Mouse (Mus musculus): ENCODE data around the gene Arnt. TPM values are rescaled to one million over a fixed set of nuclear protein-coding genes. Genes with fewer than 3 reads are reported as not detected.
"Not testable (repeated sequence)": the region's sequence is repeated elsewhere in the genome, so short reads cannot be mapped to it uniquely, and the experiment has no call there.

Arnt gene
- polyA plus RNA-seq (2017; shearing (Covaris generic)) = 10 to 100 TPM; 24.2 to 29.9 TPM

DNA sequence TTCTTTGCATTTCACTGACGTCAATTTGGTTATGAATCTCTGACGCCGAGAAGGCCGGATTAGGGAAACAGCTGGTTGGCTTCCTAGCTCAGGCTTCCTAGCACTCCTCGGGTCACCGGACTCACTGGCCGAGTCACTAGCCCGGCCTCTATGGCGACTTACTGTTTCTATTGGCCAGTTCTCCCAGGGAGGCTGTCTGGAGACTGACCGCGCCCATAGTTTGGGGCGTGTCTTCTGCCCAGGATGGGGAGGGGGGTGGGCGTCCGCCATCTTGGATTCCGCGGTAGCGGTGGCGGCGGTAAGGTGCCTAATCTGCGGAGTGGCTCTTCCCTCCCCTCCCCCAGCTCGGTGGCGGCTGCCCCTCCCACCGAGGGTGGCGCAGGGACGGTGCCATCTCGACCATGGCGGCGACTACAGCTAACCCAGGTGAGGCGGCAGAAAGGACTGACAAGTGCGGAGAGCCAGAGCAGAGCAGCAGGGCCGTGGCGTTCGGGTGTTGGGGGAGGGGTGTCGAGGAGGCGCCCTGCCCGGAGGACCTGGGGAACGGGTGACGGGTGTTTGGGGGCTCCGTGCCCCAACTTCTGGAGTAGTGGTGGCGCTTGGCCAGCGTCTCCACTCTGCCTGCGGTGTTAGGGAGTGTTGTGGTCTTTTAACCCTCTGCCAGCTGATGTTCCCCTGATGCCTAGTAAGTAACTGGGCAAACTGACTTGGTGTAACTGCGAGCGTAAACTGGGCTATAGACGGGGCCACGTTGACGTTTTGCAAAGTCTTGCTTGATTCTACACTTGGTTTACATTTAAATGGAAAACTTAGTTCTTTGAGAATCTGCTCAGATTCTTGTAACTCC, at the start of gene Arnt:
Arnt (plus strand) TSS at position 253 of the 847 bp plus-strand sequence.
- ATAC-seq = peak; percentile 95

GRCm38 (mm10) chr3:95385401-95386075, 48.6 kb upstream of the Arnt start:
- ATAC-seq = peak; percentile 82

DNA sequence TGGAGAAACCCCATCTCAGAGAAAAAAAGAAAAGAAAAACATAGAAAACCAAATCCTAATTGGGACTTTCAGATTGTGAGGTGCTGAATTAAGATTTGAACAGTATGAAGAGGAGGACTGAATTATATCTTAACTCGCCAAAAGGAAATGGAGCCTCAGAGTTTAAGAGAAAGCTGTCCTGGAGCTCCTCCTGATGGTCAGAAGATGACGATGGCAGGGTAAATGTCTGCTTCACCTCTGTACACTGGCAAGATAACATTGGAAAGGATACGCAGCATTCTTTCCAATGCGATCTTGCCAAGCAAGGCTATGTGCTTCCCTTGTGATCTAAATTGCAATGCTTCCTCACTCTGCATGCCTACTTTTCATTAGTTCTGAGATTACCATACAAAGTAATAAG, 39.8 kb upstream of the Arnt start:
- no peak for ATAC-seq

- ATAC-seq = no peak
Measured at GRCm38 (mm10) chr3:95402741-95403140, 31.4 kb upstream of the Arnt start, which contains the start of gene 4930558C23Rik. Gene 4930558C23Rik (minus strand): TSS chr3:95402841.

- ATAC-seq = no peak
Measured at GRCm38 (mm10) chr3:95407728-95408127, 26.5 kb upstream of the Arnt start.

DNA sequence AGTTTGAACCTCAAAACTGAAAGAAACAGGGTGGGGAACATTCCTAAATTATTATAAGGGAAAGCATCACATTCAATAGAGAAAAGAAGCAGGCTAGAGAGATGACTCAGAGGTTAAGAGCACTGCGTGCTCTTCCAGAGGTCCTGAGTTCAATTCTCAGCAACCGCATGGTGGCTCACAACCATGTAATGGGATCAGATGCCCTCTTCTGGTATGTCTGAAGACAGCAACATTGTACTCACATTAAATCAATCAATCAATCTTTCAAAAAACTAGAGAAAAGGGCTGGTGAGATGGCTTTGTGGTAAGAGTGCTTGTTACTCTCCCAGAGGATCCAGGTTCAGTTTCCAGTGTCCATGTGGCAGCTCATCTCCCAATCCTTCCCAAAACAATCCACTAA, 25.3 kb upstream of the Arnt start:
- no peak for ATAC-seq

- ATAC-seq = no peak
Measured at GRCm38 (mm10) chr3:95412268-95412667, 21.9 kb upstream of the Arnt start.

DNA sequence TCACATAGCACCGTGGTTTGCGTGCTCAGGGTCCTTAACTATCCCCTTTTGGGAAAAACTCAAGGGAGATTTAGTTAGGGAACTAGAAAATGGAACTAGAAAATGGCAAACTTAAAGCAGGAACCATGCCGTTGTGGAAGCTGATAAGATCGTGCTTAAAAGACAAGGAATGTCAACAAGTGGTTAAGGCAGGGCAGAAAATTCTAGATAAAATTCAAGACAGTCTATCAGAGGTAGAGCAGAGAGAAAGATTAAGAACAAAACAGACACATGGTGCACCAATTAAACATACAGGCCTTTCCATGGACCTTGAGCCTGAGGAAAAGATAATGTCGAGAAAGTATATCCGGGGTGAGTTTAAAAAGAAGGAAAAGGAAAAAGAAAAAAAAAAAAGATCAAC, 16.3 kb upstream of the Arnt start:
- no peak for ATAC-seq

DNA sequence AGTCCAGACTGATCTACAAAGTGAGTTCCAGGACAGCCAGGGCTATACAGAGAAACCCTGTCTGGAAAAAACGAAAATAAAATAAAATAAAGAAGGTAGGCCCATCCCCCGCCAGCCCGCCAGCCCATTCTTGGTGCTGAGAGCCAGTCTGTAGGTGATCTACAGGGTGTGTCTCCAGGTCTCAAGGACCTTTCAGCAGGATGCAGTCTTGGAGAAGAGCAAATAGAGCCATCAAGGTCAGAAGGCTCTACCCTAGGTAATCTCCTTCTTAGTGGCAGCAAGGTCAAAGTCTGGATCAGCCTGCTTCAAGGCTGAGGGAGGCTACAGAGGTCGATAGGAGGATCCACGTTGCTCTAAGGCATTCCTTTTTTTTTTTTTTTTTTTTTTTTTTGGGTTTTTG, 7.7 kb upstream of the Arnt start:
- ATAC-seq = not testable (repeated sequence)

DNA sequence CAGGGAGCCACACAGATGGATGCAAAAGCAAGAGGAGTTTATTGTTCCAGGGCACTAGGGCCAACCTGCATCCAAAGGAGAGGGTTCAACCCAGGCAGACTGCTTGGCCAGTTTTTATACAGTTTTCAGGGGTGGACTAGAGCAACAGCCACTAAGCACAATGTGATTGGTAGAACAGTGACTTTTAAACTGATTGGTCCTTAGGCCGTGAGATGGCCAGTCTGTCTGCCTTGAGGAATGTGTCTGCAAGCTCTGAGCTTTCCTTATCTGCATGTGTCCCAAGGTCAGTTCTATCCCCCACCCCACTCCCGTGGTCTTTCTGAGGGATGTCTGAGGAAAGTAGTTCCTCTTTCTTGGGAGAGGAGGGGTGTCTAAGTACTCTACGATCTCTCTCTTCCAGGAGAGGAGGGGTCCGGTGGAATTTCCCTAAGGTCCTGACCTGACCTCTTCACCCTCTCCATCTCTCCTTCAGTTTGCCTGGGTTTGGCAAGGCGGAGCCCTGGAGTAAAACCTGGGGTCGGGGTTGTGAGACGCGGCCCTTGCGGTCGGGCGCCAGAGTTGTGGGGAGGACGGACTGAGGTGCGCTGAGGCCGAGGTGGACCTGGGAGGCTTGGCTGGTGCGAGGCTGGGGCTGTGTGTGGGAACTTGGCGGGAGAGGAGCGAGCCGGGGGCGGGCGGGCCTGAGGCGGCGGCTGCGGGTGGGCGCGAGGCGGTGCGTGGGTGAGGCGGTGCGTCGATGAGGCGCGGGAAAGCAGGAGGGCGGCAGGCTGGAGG, 6.9 kb upstream of the Arnt start:
- not testable (repeated sequence) for ATAC-seq

- ATAC-seq = not testable (repeated sequence)
Measured at GRCm38 (mm10) chr3:95427891-95428238, 6.3 kb upstream of the Arnt start.

DNA sequence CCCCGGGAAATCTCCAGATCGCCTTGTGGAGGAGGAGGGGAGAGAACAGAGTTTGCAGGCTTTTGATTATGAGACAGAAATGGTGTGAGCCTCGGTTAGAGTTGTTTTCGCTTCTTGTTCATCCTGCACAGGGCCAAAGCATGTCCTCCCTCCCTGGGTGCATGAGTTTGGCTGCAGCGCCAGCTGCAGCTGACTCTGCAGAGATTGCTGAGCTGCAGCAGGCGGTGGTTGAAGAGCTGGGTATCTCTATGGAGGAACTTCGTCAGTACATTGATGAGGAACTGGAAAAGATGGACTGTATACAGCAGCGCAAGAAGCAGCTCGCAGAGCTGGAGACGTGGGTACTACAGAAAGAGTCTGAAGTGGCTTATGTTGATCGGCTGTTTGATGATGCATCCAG, 5.8 kb upstream of the Arnt start:
- not testable (repeated sequence) for ATAC-seq

- ATAC-seq = no peak
Measured at GRCm38 (mm10) chr3:95433301-95433915, 780 bp upstream of the Arnt start.

DNA sequence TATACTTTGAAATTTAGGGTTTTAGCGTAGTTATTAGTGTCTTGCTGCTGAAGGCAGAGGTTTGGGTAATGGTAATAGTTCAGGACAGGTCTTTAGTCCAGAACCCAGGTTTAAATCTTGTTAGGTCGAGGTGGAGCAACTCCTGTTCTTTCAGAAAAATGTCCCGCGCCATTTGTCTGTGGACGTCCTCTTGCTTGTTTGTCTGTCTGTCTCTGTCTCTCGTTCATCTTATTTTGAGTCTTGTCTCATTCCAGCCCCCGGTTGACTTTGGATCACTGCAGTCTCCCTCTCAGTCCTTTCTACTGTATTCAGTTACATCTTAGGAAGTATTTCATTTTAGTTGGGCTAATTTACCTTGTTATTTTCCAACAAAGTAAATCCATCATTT, 789 bp downstream of the Arnt start:
- no peak for ATAC-seq

DNA sequence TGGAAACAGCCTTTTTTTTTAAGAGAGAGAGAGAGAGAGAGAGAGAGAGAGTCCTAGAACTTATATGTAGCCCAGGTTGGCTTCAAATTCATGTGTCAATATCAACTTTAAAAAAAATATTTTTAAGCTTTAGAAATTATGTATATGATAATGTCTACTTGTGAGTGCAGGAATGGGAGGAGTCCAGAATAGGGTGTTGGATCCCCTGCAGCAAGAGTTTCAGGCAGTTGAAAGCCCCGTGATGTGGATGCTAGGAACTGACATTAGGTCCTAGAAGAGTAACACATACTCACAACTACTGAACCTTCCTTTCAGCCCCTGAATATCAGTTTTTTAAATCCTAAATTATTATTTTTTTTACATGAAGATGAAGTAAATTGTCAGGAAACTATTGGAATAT, 1.4 kb downstream of the Arnt start:
- ATAC-seq = no peak

DNA sequence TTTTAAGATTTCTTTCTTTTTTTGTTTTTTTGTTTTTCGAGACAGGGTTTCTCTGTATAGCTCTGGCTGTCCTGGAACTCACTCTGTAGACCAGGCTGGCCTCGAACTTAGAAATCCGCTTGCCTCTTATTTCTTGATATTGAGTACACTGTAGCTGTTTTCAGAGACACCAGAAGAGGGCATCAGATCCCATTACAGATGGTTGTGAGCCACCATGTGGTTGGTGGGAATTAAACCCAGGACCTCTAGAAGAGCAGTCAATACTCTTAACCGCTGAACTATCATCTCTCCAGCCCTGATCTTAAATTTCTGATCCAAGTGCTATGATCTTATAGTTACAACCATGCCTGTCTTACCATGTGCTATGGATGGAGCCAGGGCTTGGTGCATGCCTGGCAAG, 4.4 kb downstream of the Arnt start:
- not testable (repeated sequence) for ATAC-seq

DNA sequence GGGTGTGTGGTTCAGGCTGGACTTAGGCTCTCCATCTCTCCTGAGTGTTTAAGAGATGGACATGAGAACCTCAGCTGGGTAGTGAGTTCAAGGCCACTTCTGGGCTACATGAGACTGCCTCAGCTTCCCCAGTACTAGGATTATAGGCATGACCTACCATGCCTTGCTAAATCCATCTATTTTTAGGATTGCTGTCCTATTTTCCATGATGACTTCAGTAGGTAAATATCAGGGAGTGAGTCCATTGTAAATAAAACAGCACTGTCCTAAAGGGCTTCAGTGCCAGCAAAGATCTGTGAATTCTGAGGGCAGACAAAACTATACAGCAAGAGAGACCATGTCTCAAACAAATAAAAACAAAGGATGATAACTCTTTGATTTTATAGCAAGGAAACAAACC, 5.5 kb downstream of the Arnt start:
- no peak for ATAC-seq

GRCm38 (mm10) chr3:95442406-95443117, 8.4 kb downstream of the Arnt start:
- no peak for ATAC-seq

DNA sequence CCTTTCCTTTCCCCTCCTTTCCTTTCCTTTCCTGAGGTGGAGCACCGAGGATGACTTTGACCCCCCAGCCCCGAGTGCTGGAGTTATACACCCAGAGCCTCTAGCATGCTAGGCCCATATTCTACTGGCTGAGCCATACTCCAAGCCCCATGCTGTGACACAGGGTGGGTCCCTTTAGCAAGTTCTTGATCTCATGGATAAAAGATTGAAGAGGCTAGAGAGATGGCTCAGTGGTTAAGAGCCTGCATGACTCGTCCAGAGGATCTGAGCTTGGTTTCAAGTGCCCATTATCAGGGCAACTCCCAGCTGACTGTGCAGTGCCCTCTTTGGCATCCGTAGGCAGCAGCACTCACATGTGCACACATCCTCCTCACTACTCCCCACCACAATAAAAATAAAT, 11.1 kb downstream of the Arnt start:
- ATAC-seq = no peak

DNA sequence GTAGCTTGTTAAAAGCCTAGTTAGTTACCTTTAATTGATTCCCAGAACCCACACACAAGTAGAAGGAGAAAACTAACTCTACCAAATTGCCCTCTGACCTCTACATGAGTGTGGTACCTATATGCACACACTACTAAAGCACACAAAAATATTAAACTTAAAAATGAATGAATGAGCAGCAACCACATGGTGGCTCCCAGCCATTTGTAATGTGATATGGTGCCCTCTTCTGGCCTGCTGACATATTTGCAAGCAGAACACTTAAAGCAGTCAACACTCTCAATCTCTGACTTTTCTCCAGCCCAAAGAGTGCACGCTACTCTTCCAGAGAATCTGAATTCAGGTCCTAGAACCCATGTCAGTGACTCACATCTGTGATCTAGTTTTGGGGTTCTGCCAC, 16.2 kb downstream of the Arnt start:
- ATAC-seq = peak; percentile 43

- ATAC-seq = no peak
Measured at GRCm38 (mm10) chr3:95450915-95451314, 16.7 kb downstream of the Arnt start.

DNA sequence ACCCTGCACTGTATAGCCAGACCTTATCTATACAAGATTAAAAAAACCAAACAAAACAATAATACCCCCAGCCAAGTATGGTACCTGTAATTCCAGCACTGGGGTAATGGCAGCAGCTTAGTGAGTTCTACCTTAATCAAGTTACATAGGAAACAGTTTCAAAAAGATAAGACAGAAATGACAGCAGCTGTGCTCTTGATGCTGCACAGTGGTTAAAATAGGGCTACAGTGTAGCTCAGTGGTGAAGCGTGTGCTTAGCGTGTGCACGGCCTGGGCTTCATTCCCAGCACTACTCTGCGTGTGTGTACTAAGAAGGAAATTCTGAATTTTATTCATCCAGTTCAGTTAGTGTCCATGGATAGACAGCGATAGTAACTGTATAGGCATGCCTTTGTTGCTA, 22.2 kb downstream of the Arnt start:
- no peak for ATAC-seq

All from activated CD4-positive, CD25-positive, alpha-beta regulatory T cell, adult 4 months (primary cell).